Mouse (Mus musculus) neutrophil, adult 5-6 weeks (primary cell): Measurements from ENCODE around the gene Eif1. TPM values are rescaled to one million over a fixed set of nuclear protein-coding genes. Genes with fewer than 3 reads are reported as not detected.

Experiments
- total RNA-seq: library from RNA; stranded (forward); fragments of 200-1000 nt; gene quantifications from 2 replicates; pipeline ENCODE4 v1.2.3, GENCODE M21; 2017

Gene Eif1
- total RNA-seq, 1 experiment from 2014 or later, result 752 TPM

Other genes starting within 250 kb of the Eif1 start
- not detected in 2 replicates for gene Krt32, start 231.7 kb upstream of the Eif1 start, total RNA-seq
- gene Krt35, start 223.6 kb upstream of the Eif1 start, total RNA-seq, result not detected in 2 replicates
- gene Krt36, start 214.3 kb upstream of the Eif1 start, total RNA-seq, result not detected in 2 replicates
- gene Krt13, start 198.3 kb upstream of the Eif1 start, total RNA-seq, result 15.4 and 23.3 TPM in 2 replicates
- gene Krt15, start 184.0 kb upstream of the Eif1 start, total RNA-seq, result 1.4 and 2.3 TPM in 2 replicates
- 0.74 and 4.9 TPM in 2 replicates for gene Krt19, start 171.2 kb upstream of the Eif1 start, total RNA-seq
- not detected in 2 replicates for gene Krt9, start 126.6 kb upstream of the Eif1 start, total RNA-seq
- gene Krt14, start 112.3 kb upstream of the Eif1 start, total RNA-seq, result not detected in 2 replicates
- gene Krt16, start 71.0 kb upstream of the Eif1 start, total RNA-seq, result 0.25 TPM in 1 of 2 replicates, not detected in the other
- gene Krt17, start 58.9 kb upstream of the Eif1 start, total RNA-seq, result not detected in 2 replicates
- gene Krt42, start 50.0 kb upstream of the Eif1 start, total RNA-seq, result not detected in 2 replicates
- not detected in 2 replicates for gene Gast, start 14.5 kb downstream of the Eif1 start, total RNA-seq
- 0.70 and 0.74 TPM in 2 replicates for gene Hap1, start 36.2 kb downstream of the Eif1 start, total RNA-seq
- 2.0 and 3.0 TPM in 2 replicates for gene Jup, start 77.9 kb downstream of the Eif1 start, total RNA-seq
- gene P3h4, start 95.0 kb downstream of the Eif1 start, total RNA-seq, result not detected in 2 replicates
- gene Fkbp10, start 95.8 kb downstream of the Eif1 start, total RNA-seq, result not detected in 2 replicates
- gene Nt5c3b, start 121.9 kb downstream of the Eif1 start, total RNA-seq, result 20.9 and 30.9 TPM in 2 replicates
- gene Klhl10, start 122.0 kb downstream of the Eif1 start, total RNA-seq, result 1.0 TPM in 1 of 2 replicates, not detected in the other
- 16.7 and 21.9 TPM in 2 replicates for gene Klhl11, start 152.9 kb downstream of the Eif1 start, total RNA-seq
- gene Acly, start 208.1 kb downstream of the Eif1 start, total RNA-seq, result 86.6 and 88.5 TPM in 2 replicates
- 1.0 and 1.1 TPM in 2 replicates for gene Ttc25, start 225.7 kb downstream of the Eif1 start, total RNA-seq